Mouse (Mus musculus): ENCODE data around the gene Ccdc146.

- TF ChIP-seq CTCF (conservative IDR thresholded peaks at IDR 0.05; ENCODE audit: insufficient read depth, insufficient read length, low read depth, low read length) (no peak), POLR2A (IDR thresholded peaks at IDR 0.05; ENCODE audit: low read depth, low read length) (no peak)
Observed at GRCm38 (mm10) chr5:21320138-21320537, 104.3 kb downstream of the Ccdc146 start.

Measured in kidney, adult 2 months (tissue).